Mouse (Mus musculus): ENCODE data around the gene Vps26c. TPM values are rescaled to one million over a fixed set of nuclear protein-coding genes. Genes with fewer than 3 reads are reported as not detected.
A peak's percentile ranks its signal among the peaks of the same experiment; 100 is the strongest.

Vps26c gene
- polyA plus RNA-seq, 1 experiment from 2014 or later: 36.6 TPM

- no peak for TF ChIP-seq CTCF (IDR thresholded peaks at IDR 0.05; ENCODE audit: low read depth)
- no peak for ATAC-seq
- Histone ChIP-seq H3K4me2 (replicated peaks; ENCODE audit: low read depth) (no peak overlapping the region), H3K36me3 (ENCODE audit: control insufficient read depth, insufficient read depth) (no peaks in the 10 kb centered on the region), H3K9me3 (ENCODE audit: control insufficient read depth) (no peaks in the 10 kb centered on the region), H3K4me1 (replicated peaks; ENCODE audit: control insufficient read depth, insufficient read depth, low read length) (peaks cover 14% of the 10 kb centered on the region; the same call in 1 of the 2 replicates), H3K4me3 (ENCODE audit: low read depth, low read length) (no peak overlapping the region), H3K9ac (ENCODE audit: low read depth, low read length) (no peak overlapping the region), H3K27me3 (replicated peaks; ENCODE audit: control insufficient read depth, insufficient read depth, low read length) (no peaks in the 10 kb centered on the region), H3K27ac (ENCODE audit: low read depth, low read length) (no peak overlapping the region)
- WGBS: 97% methylated on average over 9 of the region's 9 CpGs
These were observed 13.5 kb upstream of the Vps26c start for GRCm38 (mm10) chr16:94540140-94540539.

GRCm38 (mm10) chr16:94537159-94537527 lies 10.5 kb upstream of the Vps26c start:
- H3K36me3 ChIP-seq (ENCODE audit: control insufficient read depth, insufficient read depth): no peaks in the 10 kb centered on the region
- no peak for TF ChIP-seq CTCF (IDR thresholded peaks at IDR 0.05; ENCODE audit: low read depth)
- peak; percentile 90 for ATAC-seq
- H3K9me3 ChIP-seq (ENCODE audit: control insufficient read depth): no peaks in the 10 kb centered on the region
- peak overlapping the region; percentile 1 for H3K4me2 ChIP-seq (replicated peaks; ENCODE audit: low read depth)
- peak overlapping the region; percentile 35; the same call in 1 of the 2 replicates for H3K27ac ChIP-seq (ENCODE audit: low read depth, low read length)
- no peak overlapping the region for H3K4me3 ChIP-seq (ENCODE audit: low read depth, low read length)
- H3K27me3 ChIP-seq (replicated peaks; ENCODE audit: control insufficient read depth, insufficient read depth, low read length): no peaks in the 10 kb centered on the region
- 0 out of 2 replicates have a peak, but pooled peaks cover 7% of the 10 kb centered on the region for H3K4me1 ChIP-seq (replicated peaks; ENCODE audit: control insufficient read depth, insufficient read depth, low read length)
- WGBS: 12% methylated on average over 9 of the region's 9 CpGs
- no peak overlapping the region for H3K9ac ChIP-seq (ENCODE audit: low read depth, low read length)

GRCm38 (mm10) chr16:94536417-94537158 lies 10.0 kb upstream of the Vps26c start:
- no peaks in the 10 kb centered on the region for H3K36me3 ChIP-seq (ENCODE audit: control insufficient read depth, insufficient read depth)
- peak overlapping the region; percentile 1 for H3K4me2 ChIP-seq (replicated peaks; ENCODE audit: low read depth)
- H3K27me3 ChIP-seq (replicated peaks; ENCODE audit: control insufficient read depth, insufficient read depth, low read length): no peaks in the 10 kb centered on the region
- ATAC-seq: 0 out of 2 replicates have a peak, but pooled peaks have one; percentile 11
- WGBS: 67% methylated on average over 7 of the region's 7 CpGs
- peak overlapping the region; percentile 35 for H3K27ac ChIP-seq (ENCODE audit: low read depth, low read length)
- H3K4me3 ChIP-seq (ENCODE audit: low read depth, low read length): no peak overlapping the region
- no peaks in the 10 kb centered on the region for H3K9me3 ChIP-seq (ENCODE audit: control insufficient read depth)
- H3K4me1 ChIP-seq (replicated peaks; ENCODE audit: control insufficient read depth, insufficient read depth, low read length): 0 out of 2 replicates have a peak, but pooled peaks cover 7% of the 10 kb centered on the region
- TF ChIP-seq CTCF (IDR thresholded peaks at IDR 0.05; ENCODE audit: low read depth): no peak
- no peak overlapping the region for H3K9ac ChIP-seq (ENCODE audit: low read depth, low read length)

- H3K27ac ChIP-seq (ENCODE audit: low read depth, low read length): no peak overlapping the region
- no peaks in the 10 kb centered on the region for H3K27me3 ChIP-seq (replicated peaks; ENCODE audit: control insufficient read depth, insufficient read depth, low read length)
- no peak for ATAC-seq
- 0 out of 2 replicates have a peak, but pooled peaks cover 7% of the 10 kb centered on the region for H3K4me1 ChIP-seq (replicated peaks; ENCODE audit: control insufficient read depth, insufficient read depth, low read length)
- 87% methylated on average over 5 of the region's 5 CpGs for WGBS
- H3K9me3 ChIP-seq (ENCODE audit: control insufficient read depth): no peaks in the 10 kb centered on the region
- H3K4me3 ChIP-seq (ENCODE audit: low read depth, low read length): no peak overlapping the region
- TF ChIP-seq CTCF (IDR thresholded peaks at IDR 0.05; ENCODE audit: low read depth): no peak
- H3K4me2 ChIP-seq (replicated peaks; ENCODE audit: low read depth): no peak overlapping the region
- no peak overlapping the region for H3K9ac ChIP-seq (ENCODE audit: low read depth, low read length)
- H3K36me3 ChIP-seq (ENCODE audit: control insufficient read depth, insufficient read depth): no peaks in the 10 kb centered on the region
These were observed 9.1 kb upstream of the Vps26c start for GRCm38 (mm10) chr16:94535716-94536115.

- WGBS: 69% methylated on average over 6 of the region's 6 CpGs
- Histone ChIP-seq H3K9me3 (ENCODE audit: control insufficient read depth) (no peaks in the 10 kb centered on the region), H3K27me3 (replicated peaks; ENCODE audit: control insufficient read depth, insufficient read depth, low read length) (no peaks in the 10 kb centered on the region), H3K4me1 (replicated peaks; ENCODE audit: control insufficient read depth, insufficient read depth, low read length) (0 out of 2 replicates have a peak, but pooled peaks cover 7% of the 10 kb centered on the region), H3K27ac (ENCODE audit: low read depth, low read length) (no peak overlapping the region), H3K4me2 (replicated peaks; ENCODE audit: low read depth) (no peak overlapping the region), H3K36me3 (ENCODE audit: control insufficient read depth, insufficient read depth) (no peaks in the 10 kb centered on the region), H3K4me3 (ENCODE audit: low read depth, low read length) (no peak overlapping the region), H3K9ac (ENCODE audit: low read depth, low read length) (no peak overlapping the region)
- ATAC-seq: no peak
- TF ChIP-seq CTCF (IDR thresholded peaks at IDR 0.05; ENCODE audit: low read depth): no peak
These were observed 7.0 kb upstream of the Vps26c start for GRCm38 (mm10) chr16:94533679-94534078.

- Histone ChIP-seq H3K27ac (ENCODE audit: low read depth, low read length) (no peak overlapping the region), H3K9ac (ENCODE audit: low read depth, low read length) (no peak overlapping the region), H3K27me3 (replicated peaks; ENCODE audit: control insufficient read depth, insufficient read depth, low read length) (no peaks in the 10 kb centered on the region), H3K9me3 (ENCODE audit: control insufficient read depth) (no peaks in the 10 kb centered on the region), H3K4me3 (ENCODE audit: low read depth, low read length) (no peak overlapping the region), H3K4me1 (replicated peaks; ENCODE audit: control insufficient read depth, insufficient read depth, low read length) (peaks cover 7% of the 10 kb centered on the region; the same call in 1 of the 2 replicates), H3K36me3 (ENCODE audit: control insufficient read depth, insufficient read depth) (no peaks in the 10 kb centered on the region), H3K4me2 (replicated peaks; ENCODE audit: low read depth) (no peak overlapping the region)
- 85% methylated on average over 4 of the region's 4 CpGs for WGBS
- no peak for ATAC-seq
- TF ChIP-seq CTCF (IDR thresholded peaks at IDR 0.05; ENCODE audit: low read depth): no peak
These were observed 4.6 kb upstream of the Vps26c start for GRCm38 (mm10) chr16:94531268-94531667.

Data from intestine, postnatal 0 days (tissue).